Mouse (Mus musculus): ENCODE data around the gene Enox1.

Enox1 gene

DNA sequence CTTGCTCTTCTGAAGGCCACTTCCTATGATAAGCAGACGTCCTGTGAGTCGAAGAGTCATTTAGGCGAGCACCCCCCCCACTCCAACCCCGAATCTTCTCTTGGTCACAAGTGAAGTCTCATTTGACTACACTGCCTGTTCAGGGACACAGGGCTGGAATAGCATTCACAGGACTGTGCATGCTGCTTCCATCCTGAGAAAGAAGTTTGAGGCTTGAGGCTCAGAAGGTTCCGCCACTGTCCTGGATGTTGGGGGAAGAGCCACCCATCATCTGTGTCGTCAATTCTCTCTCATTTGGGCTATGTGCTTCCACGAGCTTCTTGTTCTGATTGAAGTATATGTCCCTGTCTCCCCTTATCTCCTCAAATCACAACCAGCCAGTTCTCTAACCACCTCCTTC lies 220.2 kb downstream of the Enox1 start:
- no peak for DNase-seq

DNA sequence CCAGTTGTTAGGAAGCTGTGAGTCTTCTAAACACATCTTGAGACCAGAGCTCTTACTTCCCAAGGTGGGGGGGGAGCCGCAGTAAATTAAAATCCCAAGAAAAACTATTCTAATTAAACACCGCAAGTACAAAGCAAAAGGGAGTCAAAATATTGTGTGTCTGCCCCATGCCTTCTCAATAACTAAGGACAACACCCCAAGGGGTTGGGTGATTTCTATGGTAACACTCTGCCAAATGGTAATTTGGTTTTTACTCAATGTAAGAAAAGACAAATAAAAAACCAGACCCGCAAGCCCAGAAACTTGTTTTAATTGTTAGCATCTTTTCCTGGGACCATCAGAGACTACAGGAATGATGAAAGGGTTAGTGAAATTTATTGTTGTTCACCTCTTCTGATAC lies 220.9 kb downstream of the Enox1 start:
- no peak for DNase-seq

DNA sequence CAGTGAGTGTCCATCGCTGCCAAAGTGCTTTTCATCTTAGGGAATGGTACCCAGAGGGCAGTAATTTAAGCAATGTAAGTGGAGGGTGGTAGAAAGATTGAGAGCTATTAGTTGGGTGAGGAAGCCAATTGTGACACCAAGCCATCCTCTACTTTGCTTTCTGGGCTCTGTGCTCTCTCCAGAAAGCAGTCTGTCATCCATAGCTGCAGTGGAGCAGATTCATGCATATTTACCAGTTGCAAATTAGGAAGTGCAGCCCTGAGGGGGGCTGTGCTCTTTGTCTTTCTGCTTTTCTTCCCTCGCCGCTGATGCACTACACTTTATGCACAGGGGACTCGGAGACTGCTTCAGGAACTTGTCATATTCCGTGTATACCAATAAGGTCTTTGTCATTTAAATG lies 221.3 kb downstream of the Enox1 start:
- DNase-seq, result no peak

DNA sequence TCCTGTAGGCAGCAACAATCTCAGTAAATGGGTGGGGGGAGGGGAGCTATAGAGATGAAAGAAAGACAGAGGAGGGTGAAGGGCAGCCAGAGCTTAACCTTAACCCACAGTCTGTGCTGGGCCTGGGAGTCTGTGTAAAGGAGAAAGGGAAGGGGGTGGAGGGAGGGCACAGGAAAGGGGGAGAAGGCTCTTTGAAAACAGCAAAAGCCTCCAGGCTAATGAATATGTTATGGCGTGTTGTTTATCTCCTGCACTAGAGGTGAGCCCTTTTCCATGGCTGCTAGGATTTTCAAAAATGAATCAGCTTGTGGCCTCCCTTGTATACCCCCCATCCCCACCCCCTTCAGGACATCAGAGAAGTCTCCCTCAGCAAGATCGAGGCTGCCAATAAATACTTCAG lies 225.0 kb downstream of the Enox1 start:
- no peak for DNase-seq

DNA sequence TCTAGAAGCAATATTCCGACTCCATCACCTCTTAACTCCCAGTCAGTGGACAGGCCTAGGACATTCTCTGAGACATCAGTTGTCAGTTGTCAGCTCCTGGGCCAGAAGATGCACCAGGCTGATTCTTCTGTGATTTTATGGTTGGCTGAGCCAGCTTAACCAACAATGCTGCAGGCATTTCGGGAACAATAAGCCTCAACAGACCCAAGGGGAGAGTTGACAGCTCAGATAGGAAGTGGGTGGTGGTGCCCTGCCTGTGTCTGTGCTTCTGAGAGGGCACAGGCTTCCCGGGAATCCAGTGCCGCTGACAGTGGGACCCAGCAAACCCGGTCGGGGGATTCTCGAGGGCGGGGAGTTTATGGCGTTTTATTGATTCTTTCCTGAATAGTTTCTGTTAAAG lies 229.1 kb downstream of the Enox1 start:
- no peak for DNase-seq

- no peak for DNase-seq
Measured at GRCm38 (mm10) chr14:77387877-77388276, 231.3 kb downstream of the Enox1 start.

DNA sequence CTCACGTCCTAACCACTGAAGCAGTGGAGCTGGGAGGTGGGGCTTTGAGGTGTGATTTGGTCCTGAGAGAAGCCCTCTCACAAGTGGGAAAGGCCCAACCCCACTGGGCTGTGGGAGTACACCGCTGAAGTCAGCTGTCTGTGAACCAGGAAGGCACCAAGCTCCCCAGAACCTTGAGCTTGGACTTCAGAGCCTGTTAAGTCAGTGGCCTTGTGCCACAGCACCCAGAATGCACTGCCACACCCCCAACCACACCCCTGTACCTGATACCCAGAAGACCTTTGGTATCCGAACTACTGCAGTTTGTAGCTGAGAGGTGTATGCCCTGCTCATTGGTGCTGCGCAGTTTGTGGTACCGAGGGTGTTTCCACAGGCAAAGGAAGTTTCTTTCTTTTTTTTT lies 232.7 kb downstream of the Enox1 start:
- no peak for DNase-seq

GRCm38 (mm10) chr14:77392476-77392875 lies 235.9 kb downstream of the Enox1 start:
- no peak for DNase-seq

DNA sequence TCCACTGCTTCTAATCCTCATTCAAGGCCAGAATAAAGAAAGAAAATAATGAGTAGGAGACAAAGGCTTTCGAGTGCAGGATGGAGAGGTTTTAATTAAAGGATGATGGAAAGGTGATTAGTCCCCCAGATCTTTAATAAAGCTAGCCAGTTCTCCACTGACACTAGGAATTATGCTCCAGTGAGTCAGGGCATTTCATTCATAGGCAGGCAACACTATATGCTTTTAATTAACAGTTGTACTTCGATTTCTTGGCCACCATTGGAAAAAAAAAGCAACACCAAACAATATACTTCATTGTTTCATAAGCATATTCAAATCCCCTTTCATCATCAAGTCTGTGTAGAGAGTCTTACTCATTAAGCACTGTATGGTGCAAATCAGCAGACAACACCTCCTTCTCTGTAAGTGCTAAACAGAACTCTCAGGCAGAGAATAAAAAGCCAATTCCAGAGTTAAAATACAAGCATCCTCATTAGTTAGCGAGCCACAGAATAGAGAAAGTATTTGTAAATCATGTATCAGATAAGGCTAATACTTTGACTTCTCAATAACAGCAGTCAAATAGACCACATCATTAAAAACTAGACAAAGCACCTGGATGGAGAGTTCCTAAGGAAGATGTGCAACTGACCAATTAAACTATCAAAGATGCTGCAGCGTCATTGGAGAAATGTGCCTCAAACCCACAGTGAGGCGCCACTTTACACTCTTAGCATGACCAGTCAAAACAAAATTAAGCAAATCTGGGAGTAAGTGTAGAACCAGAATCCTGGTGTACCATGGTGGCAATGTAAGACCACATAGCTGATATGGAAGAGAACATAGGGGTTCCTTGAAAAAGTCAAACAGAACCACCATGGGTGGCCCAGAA lies 249.9 kb downstream of the Enox1 start:
- DNase-seq, result no peak

DNA sequence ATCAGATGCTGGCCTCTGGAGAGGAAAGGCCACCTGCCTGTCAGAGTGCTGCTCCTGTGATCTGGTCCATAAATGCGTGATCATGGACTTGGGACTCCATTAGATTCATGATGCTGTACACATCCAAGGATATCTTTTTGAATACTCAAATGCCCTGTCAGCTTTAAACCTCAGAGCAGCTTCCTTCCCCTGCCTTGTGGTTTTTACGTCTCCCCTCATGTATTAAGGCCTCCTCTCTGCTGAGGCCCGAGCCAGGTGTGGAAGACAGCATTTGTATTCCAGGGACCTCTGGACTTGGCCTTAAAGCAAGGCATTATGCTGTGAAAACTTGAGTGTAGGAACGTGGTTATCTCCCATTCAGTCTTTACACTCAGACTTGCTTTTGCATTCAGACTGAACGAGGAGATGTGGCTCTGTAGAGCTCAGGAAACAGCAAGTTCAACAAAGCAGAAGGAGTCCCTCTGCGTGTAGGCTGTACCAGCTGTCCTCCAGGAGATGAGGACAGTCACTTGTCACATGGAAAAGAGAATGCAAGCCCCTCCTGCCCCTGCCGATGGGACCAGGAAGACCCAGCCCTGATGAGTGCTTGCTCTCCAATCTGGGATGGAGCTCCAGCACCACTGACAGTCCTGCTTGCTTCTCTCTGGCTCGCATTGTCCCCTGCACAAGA lies 252.8 kb downstream of the Enox1 start:
- no peak for DNase-seq

DNA sequence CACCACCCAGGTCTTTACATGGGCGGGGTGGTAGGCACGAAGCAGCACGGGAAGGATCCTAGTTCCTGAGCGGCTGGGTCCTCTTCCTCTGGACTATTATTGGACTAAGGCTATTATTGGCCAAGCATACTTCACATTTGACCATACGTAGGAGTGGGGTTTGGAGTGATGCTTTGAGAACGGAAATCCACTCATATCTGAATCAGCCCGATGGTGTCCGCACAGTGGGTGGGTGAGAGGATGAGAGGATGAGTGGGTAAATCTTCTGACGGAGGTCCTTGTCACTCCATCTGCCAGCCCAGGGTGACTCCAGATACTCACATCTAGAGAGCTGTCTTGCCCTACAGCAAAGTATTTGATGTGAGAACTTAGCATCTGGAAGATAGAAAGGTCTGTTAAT lies 253.8 kb downstream of the Enox1 start:
- DNase-seq, result no peak

- no peak for DNase-seq
Measured at GRCm38 (mm10) chr14:77413106-77413505, 256.5 kb downstream of the Enox1 start.

DNA sequence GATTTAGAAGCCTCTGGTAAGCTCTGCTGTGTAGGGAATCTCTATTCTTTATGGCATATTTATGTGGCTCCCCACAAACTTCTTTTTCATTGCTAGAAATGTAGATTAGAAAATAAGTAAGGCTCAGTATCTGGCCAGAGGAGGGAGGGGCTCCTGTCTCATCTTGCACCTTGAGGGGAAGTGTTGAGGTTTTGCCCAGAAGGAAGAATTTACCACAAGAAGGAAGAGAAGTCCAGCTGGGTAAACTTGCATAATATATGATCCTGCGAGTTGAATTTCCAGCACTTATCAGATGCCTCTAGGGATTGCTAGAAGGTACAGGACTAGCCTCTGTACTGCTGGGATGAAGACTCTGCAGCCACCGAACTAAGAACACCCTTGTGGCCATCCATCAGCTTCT lies 259.8 kb downstream of the Enox1 start:
- no peak for DNase-seq

DNA sequence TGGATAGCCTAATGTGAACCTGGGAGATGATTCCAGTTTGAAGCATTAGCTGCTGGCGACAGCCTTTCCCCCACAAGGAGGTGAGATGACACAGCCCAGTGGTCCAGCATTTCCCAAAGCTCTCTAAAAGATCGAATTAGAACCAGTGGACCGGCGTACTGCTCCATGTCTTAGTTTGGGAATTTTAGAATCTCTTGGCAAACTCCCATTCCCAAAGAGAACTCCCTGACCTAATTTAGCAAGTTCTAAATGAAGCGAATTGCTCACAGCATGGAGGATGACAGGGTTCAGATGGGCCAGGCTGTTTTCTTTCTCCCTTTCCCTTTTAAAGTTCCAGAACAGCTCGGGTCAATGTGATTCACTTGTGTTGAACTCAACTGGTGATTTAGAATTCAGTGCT lies 264.5 kb downstream of the Enox1 start:
- no peak for DNase-seq

DNA sequence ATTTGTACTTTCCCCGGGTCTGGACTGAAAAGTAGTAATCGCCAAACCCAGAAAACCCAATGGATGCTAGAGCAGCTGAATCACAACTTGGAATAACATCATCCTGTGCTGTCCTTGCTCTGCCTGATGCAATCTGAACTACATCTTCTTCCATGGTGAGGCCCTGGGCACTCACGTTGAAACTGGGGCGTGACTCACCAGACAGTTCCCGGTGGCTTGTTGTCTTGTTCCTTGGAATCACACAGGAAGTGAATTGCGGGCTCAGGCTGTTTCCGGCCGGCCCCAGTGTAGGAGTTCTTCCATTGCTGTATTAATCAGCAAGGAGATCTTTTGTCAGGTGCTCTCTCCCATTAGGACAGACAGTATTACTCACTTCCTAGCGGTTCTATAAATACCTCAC lies 266.6 kb downstream of the Enox1 start:
- no peak for DNase-seq

GRCm38 (mm10) chr14:77439426-77439825 lies 282.9 kb downstream of the Enox1 start:
- DNase-seq, result no peak

GRCm38 (mm10) chr14:77440805-77441204 lies 284.2 kb downstream of the Enox1 start:
- no peak for DNase-seq

- DNase-seq, result no peak
Measured at GRCm38 (mm10) chr14:77441541-77441940, 285.0 kb downstream of the Enox1 start.

DNA sequence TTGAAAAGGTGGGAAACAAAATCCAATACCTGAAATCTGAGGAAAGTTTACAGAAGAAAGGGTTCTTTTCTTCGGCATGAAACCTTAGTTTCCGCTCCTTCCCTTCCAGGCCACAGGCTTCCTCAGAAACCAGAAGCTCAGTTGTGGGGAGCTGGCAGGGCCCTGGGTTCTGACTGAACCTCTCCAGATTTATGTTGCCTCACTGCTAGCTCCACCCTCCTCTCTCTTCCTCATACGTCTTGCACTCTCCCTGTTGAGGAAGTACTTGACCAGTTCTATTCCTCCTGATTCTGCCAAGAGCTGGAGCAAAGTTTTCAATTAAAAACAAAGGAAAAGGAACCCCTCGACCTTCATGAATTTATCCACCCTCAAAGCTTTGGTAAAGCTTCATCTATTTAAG lies 291.4 kb downstream of the Enox1 start:
- no peak for DNase-seq

GRCm38 (mm10) chr14:77451916-77452315 lies 295.4 kb downstream of the Enox1 start:
- no peak for DNase-seq

DNA sequence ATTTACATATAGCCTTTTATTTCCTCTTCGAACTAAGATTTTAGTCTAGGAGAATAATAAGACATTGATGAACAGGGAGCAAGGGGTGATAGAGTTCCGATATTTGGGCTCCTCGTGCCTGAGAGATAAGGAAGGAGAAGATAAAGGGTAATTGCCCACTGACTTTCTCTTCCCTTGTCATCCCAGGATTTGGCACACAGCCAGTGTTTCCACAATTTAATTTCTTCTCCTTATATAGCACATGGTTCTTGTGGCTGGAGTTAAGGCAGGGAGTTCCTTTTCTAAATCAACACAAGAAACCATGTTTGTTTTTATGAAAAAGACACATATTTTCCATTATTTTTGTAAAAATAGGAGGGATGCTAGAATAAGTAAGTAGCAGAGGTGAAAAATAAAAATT lies 299.5 kb downstream of the Enox1 start:
- no peak for DNase-seq

DNA sequence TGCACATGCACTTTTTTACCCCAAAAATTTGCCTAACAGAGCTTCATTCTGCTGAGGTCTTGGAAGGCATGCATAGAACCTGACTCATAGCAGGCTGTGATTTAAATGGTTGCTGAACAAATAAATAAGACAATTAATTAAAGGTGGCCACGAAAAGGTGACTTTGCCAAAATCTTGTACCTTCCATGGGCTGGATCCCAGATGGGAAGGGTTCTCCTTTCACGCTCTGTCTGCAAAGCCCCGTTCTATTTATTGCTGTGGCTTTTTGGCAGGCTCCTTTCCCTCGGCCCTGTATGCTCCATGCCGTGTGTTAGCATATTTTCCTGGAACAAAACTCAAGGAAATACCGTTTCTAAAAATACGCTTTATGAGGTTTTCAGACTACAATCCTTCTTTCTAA lies 300.3 kb downstream of the Enox1 start:
- DNase-seq, result peak; percentile 24

GRCm38 (mm10) chr14:77458217-77458616 lies 301.7 kb downstream of the Enox1 start:
- DNase-seq, result no peak

DNA sequence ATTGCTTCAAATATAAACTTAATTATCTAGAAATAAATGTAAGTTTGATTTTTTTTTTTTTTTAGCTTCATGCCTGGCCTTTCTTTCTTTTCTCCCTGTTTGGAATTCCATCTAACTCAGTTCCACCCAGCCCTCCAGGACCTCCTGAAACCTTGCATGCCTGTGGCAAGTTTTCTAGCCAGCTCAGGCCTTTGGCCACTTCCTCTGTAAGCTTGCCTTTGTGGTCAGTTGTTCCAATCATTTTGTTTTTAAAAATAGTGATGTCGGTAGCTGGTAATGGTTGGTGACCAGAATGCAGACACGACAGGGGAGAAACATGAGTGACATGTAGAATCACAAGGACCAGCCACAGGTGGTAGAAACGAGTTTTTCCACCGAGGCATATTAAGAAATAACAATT lies 307.4 kb downstream of the Enox1 start:
- no peak for DNase-seq

- DNase-seq, result no peak
Measured at GRCm38 (mm10) chr14:77464782-77465181, 308.2 kb downstream of the Enox1 start.
